Mouse (Mus musculus) C2C12 (cell line): ENCODE measurements around the gene Slc35b2. TPM values are rescaled to one million over a fixed set of nuclear protein-coding genes. Genes with fewer than 3 reads are reported as not detected.

Source experiments
- H3K27me3 ChIP-seq: one replicate; pipeline ENCODE4 v1.6.1; 2011; ENCODE audit not compliant: control insufficient read depth, insufficient read depth, insufficient read length
- H3K36me3 ChIP-seq: one replicate; pipeline ENCODE4 v1.6.1; 2011; ENCODE audit not compliant: control insufficient read depth, insufficient read depth
- H3K4me3 ChIP-seq: one replicate; pipeline ENCODE4 v1.5.1; 2011; ENCODE audit warnings: mild to moderate bottlenecking, control low read depth; ENCODE audit not compliant: poor library complexity, insufficient read depth, severe bottlenecking
- H3K79me2 ChIP-seq: one replicate; pipeline ENCODE4 v1.6.1; 2011; ENCODE audit not compliant: control insufficient read depth, insufficient read depth
- H3K79me3 ChIP-seq: one replicate; pipeline ENCODE4 v1.6.1; 2011; ENCODE audit warnings: low read depth, control low read depth
- H3ac ChIP-seq: one replicate; pipeline ENCODE3; 2011; ENCODE audit warnings: low read depth; ENCODE audit not compliant: control insufficient read depth, insufficient read length
- CEBPB ChIP-seq: IDR thresholded peaks from one replicate; pipeline ENCODE4 v1.6.1; 2011; ENCODE audit warnings: low read depth, mild to moderate bottlenecking, control low read depth, moderate library complexity
- CTCF ChIP-seq: IDR thresholded peaks from one replicate; pipeline ENCODE4 v1.5.1; 2011; ENCODE audit not compliant: control insufficient read depth, insufficient read depth, insufficient read length
- FOSL1 ChIP-seq: IDR thresholded peaks from one replicate; pipeline ENCODE4 v1.8.0; 2011; ENCODE audit warnings: mild to moderate bottlenecking, low read length; ENCODE audit not compliant: poor library complexity, insufficient read depth, severe bottlenecking
- MAX ChIP-seq: IDR thresholded peaks from one replicate; pipeline ENCODE4 v1.6.1; 2011; ENCODE audit warnings: mild to moderate bottlenecking, control low read depth
- MYOD1 ChIP-seq: IDR thresholded peaks from one replicate; pipeline ENCODE4 v1.6.1; 2011; ENCODE audit warnings: low read depth; ENCODE audit not compliant: control insufficient read depth, insufficient read length
- MYOG ChIP-seq: IDR thresholded peaks from one replicate; pipeline ENCODE4 v1.6.1; 2011; ENCODE audit not compliant: control insufficient read depth, insufficient read length; ENCODE audit errors: extremely low read depth
- USF1 ChIP-seq: IDR thresholded peaks from one replicate; pipeline ENCODE4 v1.6.1; 2011; ENCODE audit warnings: low read depth, mild to moderate bottlenecking, control low read depth, moderate library complexity
- polyA plus RNA-seq: library from polyadenylated mRNA; unstranded; fragments of >200 nt; fragmentation: generic; extraction: Trizol; gene quantifications from one replicate; pipeline ENCODE4 v1.2.1, GENCODE M21; 2012; ENCODE audit warnings: missing spikeins

Slc35b2 gene
- polyA plus RNA-seq, 1 experiment, result 131 TPM

- H3ac ChIP-seq, result no peak overlapping the region
- H3K79me2 ChIP-seq, result no peaks in the 10 kb centered on the region
- TF ChIP-seq FOSL1, result no peak
- TF ChIP-seq MYOD1, result no peak
- TF ChIP-seq CTCF, result no peak
- TF ChIP-seq CEBPB, result no peak
- no peak for TF ChIP-seq MYOG
- no peak for TF ChIP-seq MAX
- TF ChIP-seq USF1, result no peak
- no peaks in the 10 kb centered on the region for H3K79me3 ChIP-seq
- H3K36me3 ChIP-seq, result no peaks in the 10 kb centered on the region
- H3K27me3 ChIP-seq, result peaks cover 68% of the 10 kb centered on the region
- no peak overlapping the region for H3K4me3 ChIP-seq
Observed at GRCm38 (mm10) chr17:45532896-45533295, 30.8 kb upstream of the Slc35b2 start.

GRCm38 (mm10) chr17:45536264-45536663 is 27.4 kb upstream of the Slc35b2 start:
- Histone ChIP-seq H3K79me2 (no peaks in the 10 kb centered on the region), H3K27me3 (peaks cover 79% of the 10 kb centered on the region), H3K36me3 (no peaks in the 10 kb centered on the region), H3ac (no peak overlapping the region), H3K79me3 (no peaks in the 10 kb centered on the region), H3K4me3 (no peak overlapping the region)
- no peak for TF ChIP-seq MAX
- TF ChIP-seq MYOG, result no peak
- no peak for TF ChIP-seq USF1
- TF ChIP-seq MYOD1, result no peak
- no peak for TF ChIP-seq FOSL1
- no peak for TF ChIP-seq CEBPB
- no peak for TF ChIP-seq CTCF

GRCm38 (mm10) chr17:45538394-45538793 is 25.3 kb upstream of the Slc35b2 start:
- H3ac ChIP-seq, result no peak overlapping the region
- peaks cover 72% of the 10 kb centered on the region for H3K27me3 ChIP-seq
- no peaks in the 10 kb centered on the region for H3K36me3 ChIP-seq
- H3K79me2 ChIP-seq, result no peaks in the 10 kb centered on the region
- H3K79me3 ChIP-seq, result no peaks in the 10 kb centered on the region
- TF ChIP-seq MAX (no peak), CTCF (no peak), FOSL1 (no peak), CEBPB (no peak), MYOG (no peak), USF1 (no peak), MYOD1 (no peak)
- H3K4me3 ChIP-seq, result no peak overlapping the region

- H3K4me3 ChIP-seq, result no peak overlapping the region
- no peaks in the 10 kb centered on the region for H3K36me3 ChIP-seq
- no peaks in the 10 kb centered on the region for H3K79me3 ChIP-seq
- no peaks in the 10 kb centered on the region for H3K79me2 ChIP-seq
- H3ac ChIP-seq, result no peak overlapping the region
- no peak for TF ChIP-seq CEBPB
- TF ChIP-seq MAX, result no peak
- no peak for TF ChIP-seq CTCF
- TF ChIP-seq MYOD1, result no peak
- no peak for TF ChIP-seq MYOG
- no peak for TF ChIP-seq USF1
- no peak for TF ChIP-seq FOSL1
- H3K27me3 ChIP-seq, result peaks cover 72% of the 10 kb centered on the region
Observed at GRCm38 (mm10) chr17:45539664-45540063, 24.0 kb upstream of the Slc35b2 start.

GRCm38 (mm10) chr17:45542129-45542528 is 21.5 kb upstream of the Slc35b2 start:
- Histone ChIP-seq H3K4me3 (no peak overlapping the region), H3ac (no peak overlapping the region), H3K79me3 (no peaks in the 10 kb centered on the region), H3K27me3 (peaks cover 66% of the 10 kb centered on the region), H3K36me3 (no peaks in the 10 kb centered on the region), H3K79me2 (no peaks in the 10 kb centered on the region)
- TF ChIP-seq MYOG (no peak), CEBPB (no peak), CTCF (no peak), MAX (no peak), MYOD1 (no peak), FOSL1 (no peak), USF1 (no peak)

GRCm38 (mm10) chr17:45542705-45543104 is 21.0 kb upstream of the Slc35b2 start:
- H3K79me2 ChIP-seq, result no peaks in the 10 kb centered on the region
- TF ChIP-seq USF1 (no peak), MAX (no peak), MYOD1 (no peak), CEBPB (no peak), FOSL1 (no peak), CTCF (no peak), MYOG (no peak)
- peaks cover 62% of the 10 kb centered on the region for H3K27me3 ChIP-seq
- no peak overlapping the region for H3ac ChIP-seq
- H3K4me3 ChIP-seq, result no peak overlapping the region
- no peaks in the 10 kb centered on the region for H3K36me3 ChIP-seq
- no peaks in the 10 kb centered on the region for H3K79me3 ChIP-seq
